Mouse (Mus musculus): ENCODE data around the gene Shf. TPM values are rescaled to one million over a fixed set of nuclear protein-coding genes. Genes with fewer than 3 reads are reported as not detected.

Gene Shf
- total and polyA plus RNA-seq, 3 experiments: 1.2 to 2.7 (median 2.0) TPM

DNA sequence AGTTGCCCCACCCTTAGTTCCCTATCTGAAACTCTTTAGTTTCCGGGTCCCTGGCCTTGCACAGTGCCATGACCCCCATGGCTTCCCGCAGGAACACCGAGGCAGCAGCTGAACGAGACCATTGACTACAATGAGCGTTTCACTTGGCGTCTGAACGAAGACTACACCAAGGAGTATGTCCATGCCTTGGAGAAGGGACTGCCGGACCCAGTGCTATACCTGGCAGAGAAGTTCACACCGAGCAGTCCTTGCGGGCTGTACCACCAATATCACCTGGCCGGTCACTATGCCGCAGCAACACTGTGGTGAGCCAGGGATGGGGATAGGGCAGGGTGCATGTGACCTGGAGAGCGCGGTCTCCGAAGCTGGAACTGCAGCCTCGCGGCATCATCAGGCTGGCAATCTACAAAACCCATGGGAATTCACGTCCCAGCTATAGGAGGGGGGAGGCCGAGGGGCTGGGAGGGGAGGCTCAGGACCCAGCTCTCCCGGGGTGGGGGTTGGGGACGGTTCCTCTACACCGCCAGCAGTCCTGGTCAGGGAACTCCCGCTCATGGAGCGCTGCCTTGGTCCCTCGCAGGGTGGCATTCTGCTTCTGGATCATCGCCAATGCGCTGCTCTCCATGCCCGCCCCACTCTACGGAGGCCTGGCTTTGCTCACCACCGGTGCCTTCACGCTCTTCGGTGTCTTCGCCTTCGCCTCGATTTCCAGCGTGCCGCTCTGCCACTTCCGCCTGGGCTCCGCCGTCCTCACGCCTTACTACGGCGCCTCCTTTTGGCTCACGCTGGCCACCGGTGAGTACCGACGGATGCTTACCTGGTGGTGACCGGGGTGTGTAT, 67.7 kb downstream of the Shf start:
- no peaks in the 10 kb centered on the region for H3K36me3 ChIP-seq (replicated peaks in 1 of 2; ENCODE audit: control insufficient read depth in 1 of 2, insufficient read depth in 1 of 2, low read length in 1 of 2)
- in situ Hi-C loops (cut with MboI; ENCODE audit: low pct_ligation_motif_present, low pct_unique_long_range_greater_than_20kb, low sequenced_read_pairs): loop anchor here (10.0 kb wide), 1 partner anchor 236 kb away; no protein-coding TSS in a partner anchor
- no peaks in the 10 kb centered on the region for H3K79me2 ChIP-seq (replicated peaks; ENCODE audit: control insufficient read depth, extremely low read depth, insufficient read depth, poor library complexity, severe bottlenecking)
- H3K4me2 ChIP-seq (ENCODE audit: insufficient read depth, low read depth, poor library complexity, severe bottlenecking): no peak overlapping the region
- peaks cover 4% of the 10 kb centered on the region for H3K9me3 ChIP-seq (replicated peaks; ENCODE audit: low read length)
- no peaks in the 10 kb centered on the region for H3K4me1 ChIP-seq (ENCODE audit: control insufficient read depth in 1 of 2, insufficient read depth in 2 of 2)
- no peak overlapping the region for H3K9ac ChIP-seq (ENCODE audit: insufficient read depth, low read depth)
- dilution Hi-C loops (cut with MboI; ENCODE audit: extremely low pct_ligation_motif_present, extremely low pct_unique_long_range_greater_than_20kb, low sequenced_read_pairs): no loop called here
- TF ChIP-seq KAT2A (IDR thresholded peaks at IDR 0.05; ENCODE audit: insufficient replicate concordance, low read length) (no peak), USF2 (conservative IDR thresholded peaks at IDR 0.05; ENCODE audit: low read depth, low read length) (no peak), RAD21 (IDR thresholded peaks at IDR 0.05; ENCODE audit: low read depth, low read length) (no peak), CHD1 (IDR thresholded peaks at IDR 0.05; ENCODE audit: low read depth, low read length) (no peak), EP300 (IDR thresholded peaks at IDR 0.05; ENCODE audit: low read length) (no peak), ZMIZ1 (IDR thresholded peaks at IDR 0.05; ENCODE audit: low read depth, low read length) (no peak), NRF1 (IDR thresholded peaks at IDR 0.05; ENCODE audit: low read depth, low read length) (no peak), SIN3A (IDR thresholded peaks at IDR 0.05; ENCODE audit: low read length) (no peak), ZKSCAN1 (IDR thresholded peaks at IDR 0.05; ENCODE audit: borderline replicate concordance, low read depth, low read length) (no peak), ETS1 (conservative IDR thresholded peaks at IDR 0.05; ENCODE audit: low read depth, low read length) (no peak), ELF1 (IDR thresholded peaks at IDR 0.05; ENCODE audit: low read depth, low read length) (no peak), PAX5 (IDR thresholded peaks at IDR 0.05; ENCODE audit: low read length) (no peak), MAX (IDR thresholded peaks at IDR 0.05; ENCODE audit: low read length) (no peak), NELFE (IDR thresholded peaks at IDR 0.05; ENCODE audit: low read depth, low read length) (no peak)
- no peak overlapping the region for H3K4me3 ChIP-seq (replicated peaks in 1 of 3; ENCODE audit: low read depth in 2 of 3, low read length in 2 of 3, poor library complexity in 1 of 3)
- H3K27me3 ChIP-seq (replicated peaks): peaks cover 22% of the 10 kb centered on the region
- H3K27ac ChIP-seq (ENCODE audit: insufficient read depth, low read depth): no peak overlapping the region
- DNase-seq (ENCODE audit: extremely low read depth): no peak

DNA sequence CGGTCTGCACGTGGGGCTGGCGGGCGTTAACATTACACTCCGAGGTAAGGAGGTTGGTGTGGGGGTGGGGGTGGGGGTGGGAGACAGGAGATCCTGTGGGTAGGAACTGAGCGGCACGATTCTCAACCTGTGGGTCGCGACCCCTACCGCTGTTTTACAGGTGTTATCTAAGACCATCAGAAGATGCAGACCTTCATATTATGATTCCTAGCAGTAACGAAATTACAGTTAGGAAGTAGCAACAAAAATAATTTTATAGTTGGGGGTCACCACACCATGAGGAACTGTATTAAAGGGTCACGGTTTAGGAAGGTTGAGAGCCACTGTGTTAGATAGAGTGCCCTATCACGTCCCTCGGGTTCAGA, 68.3 kb downstream of the Shf start:
- Histone ChIP-seq H3K4me3 (replicated peaks in 1 of 3; ENCODE audit: low read depth in 2 of 3, low read length in 2 of 3, poor library complexity in 1 of 3) (no peak overlapping the region), H3K4me2 (ENCODE audit: insufficient read depth, low read depth, poor library complexity, severe bottlenecking) (no peak overlapping the region), H3K9me3 (replicated peaks; ENCODE audit: low read length) (peaks cover 4% of the 10 kb centered on the region), H3K9ac (ENCODE audit: insufficient read depth, low read depth) (no peak overlapping the region), H3K27ac (ENCODE audit: insufficient read depth, low read depth) (no peak overlapping the region), H3K36me3 (replicated peaks in 1 of 2; ENCODE audit: control insufficient read depth in 1 of 2, insufficient read depth in 1 of 2, low read length in 1 of 2) (no peaks in the 10 kb centered on the region), H3K27me3 (replicated peaks) (peaks cover 16% of the 10 kb centered on the region), H3K4me1 (ENCODE audit: control insufficient read depth in 1 of 2, insufficient read depth in 2 of 2) (no peaks in the 10 kb centered on the region), H3K79me2 (replicated peaks; ENCODE audit: control insufficient read depth, extremely low read depth, insufficient read depth, poor library complexity, severe bottlenecking) (no peaks in the 10 kb centered on the region)
- TF ChIP-seq ETS1 (conservative IDR thresholded peaks at IDR 0.05; ENCODE audit: low read depth, low read length) (no peak), CHD1 (IDR thresholded peaks at IDR 0.05; ENCODE audit: low read depth, low read length) (no peak), CHD2 (IDR thresholded peaks at IDR 0.05; ENCODE audit: low read length) (peak; percentile 78)
- dilution Hi-C loops (cut with MboI; ENCODE audit: extremely low pct_ligation_motif_present, extremely low pct_unique_long_range_greater_than_20kb, low sequenced_read_pairs) (no loop called here), in situ Hi-C loops (cut with MboI; ENCODE audit: low pct_ligation_motif_present, low pct_unique_long_range_greater_than_20kb, low sequenced_read_pairs) (loop anchor here (10.0 kb wide), 1 partner anchor 236 kb away; no protein-coding TSS in a partner anchor)
- no peak for DNase-seq (ENCODE audit: extremely low read depth)

Data from CH12.LX (cell line).